Mouse (Mus musculus) embryonic facial prominence, embryonic 15.5 days (tissue): ENCODE data around the gene Akp3. TPM values are rescaled to one million over a fixed set of nuclear protein-coding genes. Genes with fewer than 3 reads are reported as not detected.

Experiments used
- polyA plus RNA-seq: library from polyadenylated mRNA; unstranded; fragments of >200 nt; fragmentation: Nextera tagmentation; extraction: Ambion mirVana; gene quantifications from 2 replicates; pipeline ENCODE4 v1.2.1, GENCODE M21; 2015

Akp3 gene
- polyA plus RNA-seq, 1 experiment from 2014 or later = not detected

Other genes starting within 250 kb of the Akp3 start
- not detected in 2 replicates for gene Alppl2, start 35.0 kb upstream of the Akp3 start, polyA plus RNA-seq
- gene Alpi, start 23.4 kb upstream of the Akp3 start, polyA plus RNA-seq = not detected in 2 replicates
- 1.5 and 1.6 TPM in 2 replicates for gene Ecel1, start 31.5 kb downstream of the Akp3 start, polyA plus RNA-seq
- 0.20 and 0.21 TPM in 2 replicates for gene Prss56, start 58.3 kb downstream of the Akp3 start, polyA plus RNA-seq
- gene Chrnd, start 65.6 kb downstream of the Akp3 start, polyA plus RNA-seq = 9.0 and 12.3 TPM in 2 replicates
- 24.4 and 34.2 TPM in 2 replicates for gene Chrng, start 79.7 kb downstream of the Akp3 start, polyA plus RNA-seq
- gene Eif4e2, start 88.9 kb downstream of the Akp3 start, polyA plus RNA-seq = 164 and 167 TPM in 2 replicates
- 2.8 and 3.0 TPM in 2 replicates for gene Efhd1, start 139.4 kb downstream of the Akp3 start, polyA plus RNA-seq
- 56.2 and 56.6 TPM in 2 replicates for gene Gigyf2, start 202.0 kb downstream of the Akp3 start, polyA plus RNA-seq